Mouse (Mus musculus): ENCODE results near the gene Acaca. TPM values are rescaled to one million over a fixed set of nuclear protein-coding genes. Genes with fewer than 3 reads are reported as not detected.

The Acaca gene
- 25.1 and 34.5 TPM in 2 replicates for polyA plus RNA-seq (2012; rRNA removed)

GRCm38 (mm10) chr11:84128943-84129798, at the start of gene Acaca, which contains the start of gene Tada2a:
Gene Acaca, plus strand, starts transcription at chr11:84129672.
Gene Tada2a, minus strand, starts transcription at chr11:84129600.
- WGBS: under 1% methylated on average over 83 of the region's 83 CpGs
- peaks cover 5% of the 10 kb centered on the region; the same call in 1 of the 2 replicates for H3K4me1 ChIP-seq (ENCODE audit: control insufficient read depth, insufficient read depth, low read length)
- H3K4me3 ChIP-seq (replicated peaks; ENCODE audit: extremely low read depth, low read depth, low read length): peak within 1 kb of the TSS; percentile 81
- peak; percentile 81 for DNase-seq
- TF ChIP-seq POLR2A (IDR thresholded peaks at IDR 0.05; ENCODE audit: borderline replicate concordance, extremely low read depth, low read depth, low read length) (peak; percentile 71; the same call in 1 of the 2 replicates), CTCF (IDR thresholded peaks at IDR 0.05; ENCODE audit: insufficient read depth, low read length) (no peak)

- no peak overlapping the region for H3K4me3 ChIP-seq (replicated peaks; ENCODE audit: extremely low read depth, low read depth, low read length)
- 50% methylated on average over 4 of the region's 4 CpGs for WGBS
- DNase-seq: peak; percentile 37
- no peaks in the 10 kb centered on the region for H3K4me1 ChIP-seq (ENCODE audit: control insufficient read depth, insufficient read depth, low read length)
- TF ChIP-seq CTCF (IDR thresholded peaks at IDR 0.05; ENCODE audit: insufficient read depth, low read length) (no peak), POLR2A (IDR thresholded peaks at IDR 0.05; ENCODE audit: borderline replicate concordance, extremely low read depth, low read depth, low read length) (no peak)
These were observed 49.6 kb upstream of the Acaca start for GRCm38 (mm10) chr11:84079887-84080286.

- H3K4me3 ChIP-seq (replicated peaks; ENCODE audit: extremely low read depth, low read depth, low read length): no peak overlapping the region
- DNase-seq: no peak
- TF ChIP-seq POLR2A (IDR thresholded peaks at IDR 0.05; ENCODE audit: borderline replicate concordance, extremely low read depth, low read depth, low read length) (no peak), CTCF (IDR thresholded peaks at IDR 0.05; ENCODE audit: insufficient read depth, low read length) (no peak)
- no peaks in the 10 kb centered on the region for H3K4me1 ChIP-seq (ENCODE audit: control insufficient read depth, insufficient read depth, low read length)
- WGBS: 74% methylated on average over 3 of the region's 3 CpGs
These were observed 49.1 kb upstream of the Acaca start for GRCm38 (mm10) chr11:84080327-84080726.

- TF ChIP-seq POLR2A (IDR thresholded peaks at IDR 0.05; ENCODE audit: borderline replicate concordance, extremely low read depth, low read depth, low read length) (no peak), CTCF (IDR thresholded peaks at IDR 0.05; ENCODE audit: insufficient read depth, low read length) (no peak)
- Histone ChIP-seq H3K4me1 (ENCODE audit: control insufficient read depth, insufficient read depth, low read length) (no peaks in the 10 kb centered on the region), H3K4me3 (replicated peaks; ENCODE audit: extremely low read depth, low read depth, low read length) (no peak overlapping the region)
- DNase-seq: no peak
- WGBS: 94% methylated on average over 5 of the region's 5 CpGs
These were observed 47.6 kb upstream of the Acaca start for GRCm38 (mm10) chr11:84081901-84082300.

- Histone ChIP-seq H3K4me3 (replicated peaks; ENCODE audit: extremely low read depth, low read depth, low read length) (no peak overlapping the region), H3K4me1 (ENCODE audit: control insufficient read depth, insufficient read depth, low read length) (no peaks in the 10 kb centered on the region)
- 85% methylated on average over 8 of the region's 8 CpGs for WGBS
- no peak for TF ChIP-seq POLR2A (IDR thresholded peaks at IDR 0.05; ENCODE audit: borderline replicate concordance, extremely low read depth, low read depth, low read length)
- TF ChIP-seq CTCF (IDR thresholded peaks at IDR 0.05; ENCODE audit: insufficient read depth, low read length): no peak
- no peak for DNase-seq
These were observed 38.9 kb upstream of the Acaca start for GRCm38 (mm10) chr11:84090572-84090971.

GRCm38 (mm10) chr11:84095084-84095483, 34.4 kb upstream of the Acaca start:
- Histone ChIP-seq H3K4me1 (ENCODE audit: control insufficient read depth, insufficient read depth, low read length) (no peaks in the 10 kb centered on the region), H3K4me3 (replicated peaks; ENCODE audit: extremely low read depth, low read depth, low read length) (no peak overlapping the region)
- no peak for TF ChIP-seq POLR2A (IDR thresholded peaks at IDR 0.05; ENCODE audit: borderline replicate concordance, extremely low read depth, low read depth, low read length)
- no peak for TF ChIP-seq CTCF (IDR thresholded peaks at IDR 0.05; ENCODE audit: insufficient read depth, low read length)
- 68% methylated on average over 4 of the region's 4 CpGs for WGBS
- no peak for DNase-seq

GRCm38 (mm10) chr11:84097251-84097998, 32.0 kb upstream of the Acaca start:
- Histone ChIP-seq H3K4me1 (ENCODE audit: control insufficient read depth, insufficient read depth, low read length) (no peaks in the 10 kb centered on the region; the same call in 1 of the 2 replicates), H3K4me3 (replicated peaks; ENCODE audit: extremely low read depth, low read depth, low read length) (no peak overlapping the region)
- no peak for DNase-seq
- WGBS: 61% methylated on average over 5 of the region's 5 CpGs
- TF ChIP-seq POLR2A (IDR thresholded peaks at IDR 0.05; ENCODE audit: borderline replicate concordance, extremely low read depth, low read depth, low read length) (no peak), CTCF (IDR thresholded peaks at IDR 0.05; ENCODE audit: insufficient read depth, low read length) (no peak)

- Histone ChIP-seq H3K4me3 (replicated peaks; ENCODE audit: extremely low read depth, low read depth, low read length) (no peak overlapping the region), H3K4me1 (ENCODE audit: control insufficient read depth, insufficient read depth, low read length) (no peaks in the 10 kb centered on the region; the same call in 1 of the 2 replicates)
- TF ChIP-seq CTCF (IDR thresholded peaks at IDR 0.05; ENCODE audit: insufficient read depth, low read length) (no peak), POLR2A (IDR thresholded peaks at IDR 0.05; ENCODE audit: borderline replicate concordance, extremely low read depth, low read depth, low read length) (no peak)
- DNase-seq: no peak
These were observed 28.3 kb upstream of the Acaca start for GRCm38 (mm10) chr11:84101182-84101581.

GRCm38 (mm10) chr11:84104036-84104435, 25.4 kb upstream of the Acaca start:
- TF ChIP-seq POLR2A (IDR thresholded peaks at IDR 0.05; ENCODE audit: borderline replicate concordance, extremely low read depth, low read depth, low read length): no peak
- TF ChIP-seq CTCF (IDR thresholded peaks at IDR 0.05; ENCODE audit: insufficient read depth, low read length): no peak
- no peak for DNase-seq
- H3K4me1 ChIP-seq (ENCODE audit: control insufficient read depth, insufficient read depth, low read length): no peaks in the 10 kb centered on the region; the same call in 1 of the 2 replicates
- WGBS: 91% methylated on average over 6 of the region's 6 CpGs
- H3K4me3 ChIP-seq (replicated peaks; ENCODE audit: extremely low read depth, low read depth, low read length): no peak overlapping the region
